Mouse (Mus musculus) ES-Bruce4 (cell line): ENCODE measurements around the gene Sf3a3. TPM values are rescaled to one million over a fixed set of nuclear protein-coding genes. Genes with fewer than 3 reads are reported as not detected.

ENCODE experiments used
- H3K27ac ChIP-seq: 2 replicates; pipeline ENCODE4 v1.5.1; 2012; ENCODE audit warnings: low read length, inconsistent platforms; ENCODE audit not compliant: insufficient read depth
- H3K27me3 ChIP-seq: 2 replicates; pipeline ENCODE4 v1.6.1; 2012; ENCODE audit warnings: mild to moderate bottlenecking, low read length, inconsistent platforms; ENCODE audit not compliant: control insufficient read depth, poor library complexity, insufficient read depth, severe bottlenecking
- H3K36me3 ChIP-seq: 2 replicates; pipeline ENCODE4 v1.6.1; 2012; ENCODE audit warnings: inconsistent platforms, mild to moderate bottlenecking, low read length, moderate library complexity; ENCODE audit not compliant: control insufficient read depth, poor library complexity, insufficient read depth, severe bottlenecking
- H3K4me1 ChIP-seq: one replicate; pipeline ENCODE4 v1.8.1; 2011; ENCODE audit warnings: low read length; ENCODE audit not compliant: control insufficient read depth, insufficient read depth
- H3K4me3 ChIP-seq: 2 replicates; pipeline ENCODE4 v1.5.1; 2011; ENCODE audit warnings: low read depth, mild to moderate bottlenecking, low read length
- H3K9ac ChIP-seq: 2 replicates; pipeline ENCODE4 v1.6.1; 2012; ENCODE audit warnings: low read depth, mild to moderate bottlenecking, inconsistent platforms; ENCODE audit not compliant: poor library complexity, severe bottlenecking
- H3K9me3 ChIP-seq: replicated peaks from 2 replicates; pipeline ENCODE4 v1.6.1; 2012; ENCODE audit warnings: mild to moderate bottlenecking, low read length, inconsistent platforms; ENCODE audit not compliant: control insufficient read depth, poor library complexity, insufficient read depth, severe bottlenecking
- CTCF ChIP-seq: IDR thresholded peaks from one replicate; pipeline ENCODE4 v1.8.1; 2011; ENCODE audit warnings: low read depth, low read length
- EP300 ChIP-seq: IDR thresholded peaks from 2 replicates; pipeline ENCODE4 v1.6.1; 2011; ENCODE audit warnings: low read depth, low read length; ENCODE audit not compliant: insufficient read depth
- POLR2A ChIP-seq: IDR thresholded peaks from one replicate; pipeline ENCODE4 v1.8.1; 2011; ENCODE audit warnings: low read length; ENCODE audit not compliant: insufficient read depth
- polyA plus RNA-seq: library from polyadenylated mRNA; stranded (reverse); fragments of >200 nt; gene quantifications from 2 replicates; pipeline ENCODE4 v1.2.4, GENCODE M21; 2011; ENCODE audit warnings: low read depth; ENCODE audit not compliant: missing spikeins, insufficient read depth, insufficient read length

The Sf3a3 gene
- polyA plus RNA-seq, 1 experiment = 127 TPM

DNA sequence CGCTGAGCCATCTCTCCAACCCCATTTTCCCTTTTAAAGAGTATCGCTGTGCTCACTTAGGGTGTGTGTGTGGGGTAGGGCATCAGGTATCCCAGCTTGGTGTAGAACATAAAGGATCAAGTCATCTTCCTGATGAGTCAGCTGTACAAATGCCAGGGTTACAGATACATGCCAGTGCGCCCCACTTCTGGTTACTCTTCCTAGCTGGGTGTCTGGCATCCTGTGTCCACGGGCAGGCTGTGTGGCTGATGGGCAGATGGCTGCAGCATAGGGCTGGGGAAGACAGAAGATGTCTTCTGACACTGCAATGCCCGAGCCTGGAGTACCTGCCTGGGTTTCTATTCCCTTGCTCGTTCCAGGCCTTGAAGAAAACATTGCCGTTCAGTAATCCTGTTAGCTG lies 66.8 kb downstream of the Sf3a3 start:
- TF ChIP-seq CTCF = no peak
- no peak for TF ChIP-seq EP300
- no peak for TF ChIP-seq POLR2A
- Histone ChIP-seq H3K9ac (no peak overlapping the region), H3K4me3 (no peak overlapping the region), H3K27me3 (no peaks in the 10 kb centered on the region), H3K4me1 (peaks cover 2% of the 10 kb centered on the region), H3K36me3 (peaks cover 7% of the 10 kb centered on the region; the same call in 1 of the 2 replicates), H3K27ac (no peak overlapping the region), H3K9me3 (no peaks in the 10 kb centered on the region)

Other genes starting within 250 kb of the Sf3a3 start
- gene 3100002H09Rik, start 104.0 kb upstream of the Sf3a3 start, polyA plus RNA-seq = 0.78 TPM in 1 of 2 replicates, not detected in the other
- 12.8 and 14.9 TPM in 2 replicates for gene Pou3f1, start 58.0 kb upstream of the Sf3a3 start, polyA plus RNA-seq
- gene Utp11, start 21.2 kb upstream of the Sf3a3 start, polyA plus RNA-seq = 56.9 and 60.4 TPM in 2 replicates
- gene Fhl3, start 14.1 kb upstream of the Sf3a3 start, polyA plus RNA-seq = 11.4 and 14.0 TPM in 2 replicates
- gene Inpp5b, start 27.1 kb downstream of the Sf3a3 start, polyA plus RNA-seq = 21.7 and 27.0 TPM in 2 replicates
- gene Mtf1, start 87.3 kb downstream of the Sf3a3 start, polyA plus RNA-seq = 15.8 and 16.4 TPM in 2 replicates
- gene Yrdc, start 135.9 kb downstream of the Sf3a3 start, polyA plus RNA-seq = 41.9 and 48.4 TPM in 2 replicates
- 15.1 and 16.0 TPM in 2 replicates for gene 1110065P20Rik, start 136.4 kb downstream of the Sf3a3 start, polyA plus RNA-seq
- gene Maneal, start 147.4 kb downstream of the Sf3a3 start, polyA plus RNA-seq = 3.8 and 4.8 TPM in 2 replicates
- 0.37 and 0.84 TPM in 2 replicates for gene Epha10, start 166.1 kb downstream of the Sf3a3 start, polyA plus RNA-seq
- 9.5 and 15.2 TPM in 2 replicates for gene 9930104L06Rik, start 222.3 kb downstream of the Sf3a3 start, polyA plus RNA-seq
- 209 and 212 TPM in 2 replicates for gene Cdca8, start 224.5 kb downstream of the Sf3a3 start, polyA plus RNA-seq